11 mouse cellular contexts compared by ENCODE assay signal in the genomic region with DNA sequence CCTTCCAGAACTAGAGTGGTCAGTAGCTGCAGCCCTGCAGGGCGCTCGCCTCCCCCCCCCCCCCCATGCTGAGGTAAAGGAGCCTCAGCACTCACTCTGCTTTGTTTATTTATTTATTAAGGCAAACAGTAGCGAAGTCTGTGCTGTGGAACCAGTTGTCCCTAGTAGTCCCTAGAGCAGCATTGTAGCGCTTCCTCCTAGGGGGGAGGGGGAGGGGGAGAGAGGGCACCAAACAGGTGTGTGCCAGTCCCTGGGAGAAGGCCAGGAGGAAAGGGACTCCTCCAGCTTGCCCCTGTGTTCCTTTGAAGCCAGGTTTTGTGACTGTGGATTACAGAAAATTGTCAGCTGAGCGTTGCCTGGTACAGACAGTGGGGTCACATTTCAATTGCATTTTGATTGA. TPM values are rescaled to one million over a fixed set of nuclear protein-coding genes. Genes with fewer than 3 reads are reported as not detected.
A peak's percentile ranks its signal among the peaks of the same experiment; 100 is the strongest.
DNase-seq lines count a peak whose midpoint lies in the region; ATAC-seq and TF ChIP-seq lines count a peak whose summit lies in the region.
"Had no signal": no experiment of that assay in that cellular context is flagged by ENCODE, and none has a peak within 500 bp of the region (broad histone marks: within the 10 kb centered on the region; RNA-seq: fewer than 3 reads in every experiment).

No protein-coding gene starts in this region.

- no peak overlapping the region for H3K4me3 ChIP-seq in kidney, embryonic 14.5 days (ENCODE audit: low read length)
- no peak overlapping the region for H3K4me3 ChIP-seq in bone marrow macrophage, adult 2 months (ENCODE audit: insufficient read depth, low read length)
- H3K4me3 ChIP-seq in limb, embryonic 13.5 days: no peak overlapping the region
- H3K4me3 ChIP-seq in liver, embryonic 12.5 days: no peak overlapping the region
- H3K4me3 ChIP-seq: midbrain, embryonic 10.5 days had no signal

- ATAC-seq in kidney, embryonic 14.5 days (ENCODE audit: low FRiP score, low TSS enrichment): no peak
- no peak for ATAC-seq in limb, embryonic 13.5 days (ENCODE audit: low FRiP score, low read depth)
- ATAC-seq in liver, embryonic 12.5 days: no peak

- peaks cover 5% of the 10 kb centered on the region; the same call in 1 of the 2 replicates for H3K36me3 ChIP-seq in kidney, embryonic 14.5 days (ENCODE audit: control insufficient read depth, insufficient read depth, low read length)
- peaks cover 29% of the 10 kb centered on the region for H3K36me3 ChIP-seq in limb, embryonic 13.5 days
- H3K36me3 ChIP-seq in liver, embryonic 12.5 days: peaks cover 41% of the 10 kb centered on the region

- H3K4me1 ChIP-seq in kidney, embryonic 14.5 days (ENCODE audit: control insufficient read depth, insufficient read depth, low read length): peaks cover 58% of the 10 kb centered on the region
- peaks cover 48% of the 10 kb centered on the region for H3K4me1 ChIP-seq in bone marrow macrophage, adult 2 months (ENCODE audit: control insufficient read depth, insufficient read depth, low read length)
- peaks cover 87% of the 10 kb centered on the region for H3K4me1 ChIP-seq in limb, embryonic 13.5 days
- peaks cover 64% of the 10 kb centered on the region for H3K4me1 ChIP-seq in liver, embryonic 12.5 days

- H3K27ac ChIP-seq in kidney, embryonic 14.5 days (ENCODE audit: low read depth, low read length): peak overlapping the region; percentile 69; the same call in 1 of the 2 replicates
- H3K27ac ChIP-seq in bone marrow macrophage, adult 2 months (ENCODE audit: insufficient read depth, low read depth, low read length): peak overlapping the region; percentile 88
- H3K27ac ChIP-seq in limb, embryonic 13.5 days: 0 out of 2 replicates have a peak overlapping the region, but pooled peaks have one; percentile 22
- no peak overlapping the region for H3K27ac ChIP-seq in liver, embryonic 12.5 days

- H3K9me3 ChIP-seq in kidney, embryonic 14.5 days (ENCODE audit: control insufficient read depth, low read length): no peaks in the 10 kb centered on the region
- no peaks in the 10 kb centered on the region for H3K9me3 ChIP-seq in limb, embryonic 13.5 days
- no peaks in the 10 kb centered on the region for H3K9me3 ChIP-seq in liver, embryonic 12.5 days (replicated peaks)
- H3K9me3 ChIP-seq: midbrain, embryonic 10.5 days had no signal

- TF ChIP-seq POLR2A in bone marrow macrophage, adult 2 months (IDR thresholded peaks at IDR 0.05; ENCODE audit: borderline replicate concordance, low read depth, low read length): no peak

- no peak overlapping the region for H3K4me2 ChIP-seq in kidney, embryonic 14.5 days (replicated peaks; ENCODE audit: low read depth, low read length)
- H3K4me2 ChIP-seq in limb, embryonic 13.5 days (replicated peaks): no peak overlapping the region
- H3K4me2 ChIP-seq in liver, embryonic 12.5 days: no peak overlapping the region

- WGBS in kidney, embryonic 14.5 days: 37% methylated on average over 3 of the region's 5 CpGs
- WGBS in limb, embryonic 13.5 days: 45% methylated on average over 3 of the region's 5 CpGs
- 61% methylated on average over 5 of the region's 5 CpGs for WGBS in liver, embryonic 12.5 days (ENCODE audit: insufficient replicate concordance)

- H3K9ac ChIP-seq in kidney, embryonic 14.5 days (ENCODE audit: low read depth, low read length): no peak overlapping the region
- H3K9ac ChIP-seq in limb, embryonic 13.5 days: no peak overlapping the region
- no peak overlapping the region for H3K9ac ChIP-seq in liver, embryonic 12.5 days

- peak; percentile 80 to 81 for DNase-seq in cerebellum, postnatal 10 days
- no peak for DNase-seq in cerebellum, postnatal 4 days (ENCODE audit: low spot score in 2 of 2)
- no peak for DNase-seq in kidney, adult 9 months
- no peak for DNase-seq in Muller cell, postnatal 12 days (ENCODE audit: inconsistent ontology term)
- DNase-seq: kidney, adult 11 months had no signal

- H3K27me3 ChIP-seq in kidney, embryonic 14.5 days (ENCODE audit: control insufficient read depth, insufficient read depth, low read length): no peaks in the 10 kb centered on the region
- no peaks in the 10 kb centered on the region for H3K27me3 ChIP-seq in limb, embryonic 13.5 days
- H3K27me3 ChIP-seq in liver, embryonic 12.5 days (replicated peaks): no peaks in the 10 kb centered on the region
- H3K27me3 ChIP-seq: Patski had no signal

- TF ChIP-seq CTCF in bone marrow macrophage, adult 2 months (IDR thresholded peaks at IDR 0.05; ENCODE audit: low read depth, low read length): 0 out of 2 replicates have a peak, but pooled peaks have one; percentile 8

RNA-seq across cellular contexts. Expression of a gene that starts 4.8 kb away (rescaled TPM):
- 30.2 and 36.5 TPM in 2 replicates for polyA plus RNA-seq in kidney, embryonic 14.5 days (2014; fragmentation: Nextera tagmentation; extraction: Ambion mirVana)
- 122 and 132 TPM in 2 replicates for polyA plus RNA-seq in bone marrow macrophage, adult 2 months (2012; ENCODE audit: insufficient read depth, insufficient read length, missing spikeins)
- 61.2 and 65.4 TPM in 2 replicates for polyA plus RNA-seq in limb, embryonic 13.5 days (2015; fragmentation: Nextera tagmentation; extraction: Ambion mirVana)
- polyA plus RNA-seq in liver, embryonic 12.5 days (2016; fragmentation: Nextera tagmentation; extraction: Ambion mirVana): 26.9 and 27.5 TPM in 2 replicates

Comparison
In these comparisons a context has a peak if more than half of its experiments do, and no peak if none do; other contexts are left out.
1. DNase-seq: peak in cerebellum, postnatal 10 days (2 of 2); none in cerebellum, postnatal 4 days (0 of 2), kidney, adult 9 months (single experiment) and Muller cell, postnatal 12 days (single experiment).